Mouse (Mus musculus) right cerebral cortex, postnatal 10 days (tissue): ENCODE data around the gene Defb36.

ENCODE experiments used
- DNase-seq, 2 experiments: peaks; one replicate each; pipeline ENCODE4 v3.0.0; 2021; ENCODE audit warnings: low spot score in 2 of 2

The Defb36 gene

DNA sequence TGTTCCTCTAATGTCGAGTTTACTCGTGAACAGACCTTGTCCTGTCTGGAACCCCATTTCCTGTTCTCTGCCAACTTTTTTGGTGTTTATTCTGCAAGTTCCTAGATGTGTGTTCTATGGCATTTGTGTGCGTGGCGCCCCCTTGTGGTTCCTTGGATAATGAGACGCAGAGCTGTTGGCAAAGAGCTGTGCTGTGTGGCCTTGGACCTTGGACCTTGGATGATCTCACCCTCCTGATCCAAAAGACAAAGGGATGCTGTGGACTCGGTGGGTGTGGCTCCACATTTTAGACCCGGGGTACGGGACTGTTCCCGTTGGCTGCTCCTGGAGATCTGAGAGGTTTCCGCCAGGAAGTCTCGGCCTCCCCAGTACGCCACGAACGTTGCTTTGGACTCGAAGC lies at the start of gene Defb36:
TSS of gene Defb36 (plus strand) at position 271 of the 400 bp plus-strand sequence.
- no peak for DNase-seq

GRCm38 (mm10) chr2:152556655-152557054 lies 47.5 kb upstream of the Defb36 start:
- no peak for DNase-seq

- no peak for DNase-seq
Measured at GRCm38 (mm10) chr2:152569038-152569437, 35.1 kb upstream of the Defb36 start, which contains the start of gene Gm17416. TSS of gene Gm17416 (plus strand) at chr2:152569338.

GRCm38 (mm10) chr2:152569881-152570280 lies 34.2 kb upstream of the Defb36 start:
- DNase-seq: no peak

- no peak for DNase-seq
Measured at GRCm38 (mm10) chr2:152570313-152570712, 33.8 kb upstream of the Defb36 start.

- DNase-seq: no peak
Measured at GRCm38 (mm10) chr2:152572114-152572794, 31.9 kb upstream of the Defb36 start, which contains the start of gene Defb21. TSS of gene Defb21 (plus strand) at chr2:152572744.

DNA sequence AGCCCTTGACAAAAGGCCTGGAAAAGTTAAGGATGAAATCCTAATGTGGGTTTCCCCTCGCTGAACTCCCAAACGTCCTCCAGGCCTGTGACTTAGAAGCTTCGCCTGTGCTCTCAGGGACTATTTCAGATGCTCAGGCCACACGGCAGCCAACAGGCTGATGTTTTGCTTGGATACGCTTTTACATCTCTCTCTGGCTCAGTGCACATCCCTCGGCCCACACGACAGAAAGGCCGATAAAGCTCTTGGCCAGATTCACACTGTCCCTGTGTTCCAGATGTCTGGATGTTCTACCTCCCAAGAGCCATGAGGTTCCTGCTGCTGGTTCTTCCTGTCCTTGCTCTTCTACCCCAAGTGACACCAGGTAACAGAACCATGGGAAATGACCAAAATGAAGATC lies 30.6 kb upstream of the Defb36 start:
- no peak for DNase-seq

DNA sequence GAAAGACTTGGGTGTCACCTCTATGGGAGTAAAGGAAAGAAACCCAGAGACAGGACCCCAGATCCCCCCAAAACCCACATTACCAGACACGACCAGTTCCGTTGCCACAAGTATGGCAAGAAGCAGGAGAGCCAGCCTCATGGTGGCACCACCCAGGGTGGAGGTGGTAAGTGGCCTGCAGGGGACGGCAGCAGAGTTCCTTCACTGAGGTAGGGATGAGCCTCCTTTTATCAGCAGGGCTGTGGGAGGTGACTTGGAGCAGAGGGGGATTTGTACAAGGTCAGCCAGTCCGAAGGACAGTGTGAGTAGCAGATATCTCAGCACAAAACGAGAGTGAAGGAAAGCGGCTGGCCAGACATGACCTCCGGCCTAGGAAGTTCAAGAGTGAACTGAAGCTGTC lies 24.0 kb upstream of the Defb36 start, which contains the start of gene Defb19:
TSS of gene Defb19 (minus strand) at position 206 of the 400 bp plus-strand sequence.
- DNase-seq: no peak

DNA sequence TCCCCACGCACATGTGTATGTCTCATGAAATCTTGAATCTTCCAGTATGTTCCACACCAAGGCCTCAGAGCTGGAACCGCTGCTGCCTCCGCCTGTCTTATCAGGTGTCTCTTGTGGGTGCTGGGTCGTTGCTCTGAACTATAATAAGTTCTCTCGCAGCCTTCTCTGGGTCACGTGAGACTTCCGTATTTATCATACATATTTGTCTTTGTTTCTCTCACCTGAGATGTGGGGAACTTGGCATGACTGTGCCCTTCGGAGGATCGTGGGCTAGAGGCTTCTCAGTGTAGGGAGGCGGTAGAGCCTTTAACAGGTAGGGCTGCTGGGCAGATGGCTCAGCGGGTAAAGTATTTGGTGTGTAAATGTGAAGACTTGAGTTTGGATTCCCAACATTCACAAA lies 23.5 kb upstream of the Defb36 start:
- no peak for DNase-seq

DNA sequence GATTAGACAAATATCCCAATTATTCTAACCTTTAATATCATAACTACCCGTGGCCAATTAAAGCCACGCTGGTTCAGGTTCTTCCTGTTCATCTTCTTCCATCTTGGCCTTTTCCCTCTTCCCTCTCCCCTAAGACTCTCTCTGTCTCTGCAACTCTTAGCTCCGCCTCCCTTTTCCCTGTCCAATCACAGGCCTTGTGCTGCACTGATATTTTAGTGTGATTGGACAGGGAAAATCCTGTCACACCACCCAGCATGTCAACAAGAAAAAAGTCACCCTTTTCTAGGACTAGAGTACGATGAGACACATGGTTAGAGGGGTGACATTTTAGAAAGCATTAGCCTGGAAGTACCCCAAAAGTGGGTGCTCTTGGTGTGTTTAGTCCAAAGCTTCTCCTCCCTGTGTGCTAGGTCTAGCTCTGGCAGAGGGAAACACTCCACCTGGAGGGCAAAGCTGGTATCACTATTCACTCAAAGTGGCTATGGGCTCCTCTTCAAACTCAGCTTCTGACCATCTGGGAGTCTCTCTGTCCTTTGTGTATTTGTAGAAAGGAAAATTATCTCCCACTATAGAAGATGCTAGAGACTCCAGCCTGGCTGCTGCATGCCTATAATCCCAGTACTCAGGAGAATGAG lies 17.1 kb upstream of the Defb36 start:
- DNase-seq: no peak

DNA sequence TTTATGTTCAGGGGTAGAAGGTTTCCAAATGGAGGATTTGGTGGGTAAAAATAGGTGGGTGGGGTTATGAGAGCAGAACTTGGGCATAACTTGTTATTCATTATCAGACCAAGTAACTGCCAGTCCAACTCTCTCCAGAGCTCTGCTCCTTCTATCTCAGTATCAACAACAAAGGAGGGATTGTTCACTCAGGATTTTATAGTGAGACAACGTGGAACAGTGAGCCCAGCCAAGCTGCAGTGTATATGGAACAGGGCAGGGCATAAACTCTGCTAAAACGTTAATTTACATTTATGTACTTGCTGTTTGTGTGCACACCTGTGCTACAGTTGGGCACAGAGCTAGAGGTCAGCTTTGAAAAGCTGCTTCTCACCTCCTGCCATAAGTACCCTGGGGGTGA lies 15.7 kb upstream of the Defb36 start:
- no peak for DNase-seq

GRCm38 (mm10) chr2:152589021-152589420 lies 15.1 kb upstream of the Defb36 start:
- no peak for DNase-seq

- DNase-seq: no peak
Measured at GRCm38 (mm10) chr2:152599299-152599698, 4.8 kb upstream of the Defb36 start, which contains the start of gene Defb45. TSS of gene Defb45 (minus strand) at chr2:152599399.

GRCm38 (mm10) chr2:152600076-152600475 lies 4.1 kb upstream of the Defb36 start:
- no peak for DNase-seq

DNA sequence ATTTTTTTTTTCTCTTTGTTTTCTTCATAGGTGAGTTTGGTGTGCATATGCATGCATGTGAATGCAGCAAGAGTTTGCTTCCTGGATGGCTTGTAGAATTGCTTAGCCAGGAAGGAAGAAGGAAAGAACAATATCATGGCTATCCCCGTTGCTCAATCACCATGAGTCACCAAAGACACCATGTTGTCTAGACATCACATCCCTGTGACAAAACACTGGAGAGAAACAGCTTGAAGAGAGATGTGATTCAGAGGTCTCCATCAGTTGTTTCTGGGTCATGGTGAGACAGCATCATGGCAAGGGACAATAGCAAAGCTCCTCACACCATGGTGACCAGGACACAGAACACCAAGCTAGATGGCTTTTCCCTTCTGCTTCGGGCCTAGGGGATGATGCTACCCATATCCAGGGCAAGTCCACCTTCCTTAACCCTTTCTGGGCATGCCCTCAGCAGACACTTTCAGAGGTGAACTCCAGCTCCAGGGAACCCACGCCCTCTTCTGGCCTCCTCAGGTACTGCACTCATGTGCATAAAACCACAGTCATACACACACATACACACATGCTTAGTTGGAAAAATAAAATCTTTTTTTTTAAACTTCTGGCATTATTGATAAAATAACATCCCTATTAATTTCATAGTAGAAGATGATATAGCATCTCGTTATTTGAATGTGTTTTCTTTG lies 2.7 kb upstream of the Defb36 start:
- DNase-seq: no peak

DNA sequence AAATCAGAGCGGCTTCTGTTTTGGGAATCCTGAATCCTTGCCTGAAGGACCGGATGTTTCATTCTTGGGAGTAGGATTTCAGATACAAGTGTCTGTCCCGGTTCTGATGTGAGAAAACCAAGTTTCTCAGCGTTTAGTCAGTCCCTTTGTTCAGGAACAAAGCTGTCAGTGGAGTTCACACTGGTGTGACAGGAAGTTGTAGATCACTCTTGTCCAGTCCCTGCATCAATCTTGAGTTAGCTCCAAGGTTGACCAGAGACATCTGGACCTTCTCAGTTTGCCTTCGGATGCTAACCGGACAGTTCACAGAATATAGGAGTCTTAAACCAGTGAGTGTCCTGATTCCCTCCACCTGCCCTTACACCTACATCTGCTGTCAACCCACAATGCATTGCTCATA lies 3.6 kb downstream of the Defb36 start:
- DNase-seq: no peak

DNA sequence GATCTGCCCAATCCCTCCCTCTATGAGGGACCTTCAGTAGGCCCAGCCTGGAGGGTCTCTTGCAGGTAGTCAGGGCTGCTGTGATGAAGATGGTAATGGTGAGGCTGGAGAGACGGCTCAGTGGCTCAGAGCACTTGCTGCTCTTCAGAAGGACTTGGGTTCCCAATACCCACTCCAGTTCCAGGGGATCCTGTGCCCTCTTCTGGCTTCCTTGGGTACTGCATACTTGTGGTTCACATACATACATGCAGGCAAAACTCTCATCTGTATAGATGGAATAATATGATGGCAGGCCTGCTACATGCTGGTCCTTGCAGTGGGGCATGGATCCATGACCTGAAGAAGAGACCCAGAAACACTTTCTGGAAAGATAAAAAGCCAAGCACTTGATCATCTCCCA lies 4.6 kb downstream of the Defb36 start:
- DNase-seq: no peak

DNA sequence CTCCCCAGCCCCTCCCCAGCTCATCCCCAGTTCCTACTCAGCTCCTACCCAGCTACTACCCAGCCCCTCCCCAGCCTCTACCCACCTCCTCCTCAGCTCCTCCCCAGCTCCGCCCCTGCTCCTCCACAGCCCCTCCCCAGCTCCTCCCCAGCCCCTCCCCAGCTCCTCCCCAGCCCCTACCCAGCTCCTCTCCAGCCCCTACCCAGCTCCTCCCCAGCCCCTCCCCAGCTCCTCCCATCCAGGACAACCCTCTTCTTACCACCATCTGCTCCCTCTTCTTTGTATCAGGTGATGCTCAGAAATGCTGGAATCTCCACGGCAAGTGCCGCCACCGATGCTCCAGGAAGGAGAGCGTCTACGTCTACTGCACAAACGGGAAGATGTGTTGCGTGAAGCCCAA lies 8.1 kb downstream of the Defb36 start:
- peak in 1 of 2 experiments; percentile 46 for DNase-seq

- peak; percentile 68 to 71 for DNase-seq
Measured at GRCm38 (mm10) chr2:152615563-152615962, 11.4 kb downstream of the Defb36 start.

- DNase-seq: no peak
Measured at GRCm38 (mm10) chr2:152616470-152616869, 12.3 kb downstream of the Defb36 start.

DNA sequence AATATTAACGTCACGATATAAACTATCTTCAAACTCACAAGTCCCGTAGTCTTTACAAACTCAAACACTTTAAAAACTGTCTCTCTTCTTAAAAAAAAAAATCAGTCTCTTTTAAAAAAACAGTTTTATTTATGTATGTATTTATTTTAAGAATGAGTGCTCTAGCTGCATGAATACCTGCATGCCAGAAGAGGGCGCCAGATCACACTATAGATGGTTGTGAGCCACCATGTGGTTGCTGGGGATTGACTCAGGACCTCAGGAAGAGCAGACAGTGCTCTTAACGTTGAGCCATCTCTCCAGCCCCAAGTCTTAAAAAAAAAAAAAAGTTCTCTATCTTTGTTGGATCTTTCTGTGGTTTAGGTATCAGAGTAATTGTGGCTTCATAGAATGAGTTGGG lies 13.2 kb downstream of the Defb36 start:
- DNase-seq: no peak

DNA sequence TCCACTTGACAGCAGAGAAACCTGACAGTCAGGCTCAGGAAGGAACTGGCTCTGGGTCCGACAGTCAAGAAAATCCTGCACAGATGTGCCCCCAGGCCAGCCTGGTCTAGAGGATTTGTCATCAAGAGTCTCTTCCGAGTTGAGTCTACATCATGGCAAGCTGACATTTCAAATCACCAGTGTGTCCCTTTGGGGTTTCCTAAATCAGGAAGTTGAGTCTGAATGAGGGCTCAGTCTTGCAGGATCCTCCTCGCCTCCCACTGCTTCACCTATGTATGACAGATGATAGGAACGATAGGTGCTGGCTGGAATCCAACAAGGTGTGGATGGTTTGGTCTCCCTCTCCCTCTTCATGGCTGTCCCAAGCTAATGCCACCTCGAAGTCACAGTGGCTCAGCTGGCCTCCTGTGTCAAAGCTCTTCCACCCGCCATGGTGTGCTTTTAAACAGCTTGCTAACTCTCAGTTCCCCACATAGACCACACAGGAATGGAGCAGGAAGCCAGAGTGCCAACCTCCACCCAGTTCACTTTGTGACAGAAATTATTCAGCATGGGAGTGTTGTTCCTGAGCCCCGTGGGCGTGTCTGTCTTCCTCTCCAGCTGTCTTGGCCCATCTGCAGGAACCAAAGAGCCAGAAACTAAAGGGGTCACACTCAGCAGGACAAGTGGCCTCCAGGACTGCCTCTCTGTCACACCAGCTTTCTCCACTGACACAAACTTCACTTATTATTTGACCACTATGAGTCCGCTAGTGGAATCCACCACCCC lies 16.4 kb downstream of the Defb36 start:
- no peak for DNase-seq
